Mouse (Mus musculus): ENCODE results near the gene Rsph1.

DNA sequence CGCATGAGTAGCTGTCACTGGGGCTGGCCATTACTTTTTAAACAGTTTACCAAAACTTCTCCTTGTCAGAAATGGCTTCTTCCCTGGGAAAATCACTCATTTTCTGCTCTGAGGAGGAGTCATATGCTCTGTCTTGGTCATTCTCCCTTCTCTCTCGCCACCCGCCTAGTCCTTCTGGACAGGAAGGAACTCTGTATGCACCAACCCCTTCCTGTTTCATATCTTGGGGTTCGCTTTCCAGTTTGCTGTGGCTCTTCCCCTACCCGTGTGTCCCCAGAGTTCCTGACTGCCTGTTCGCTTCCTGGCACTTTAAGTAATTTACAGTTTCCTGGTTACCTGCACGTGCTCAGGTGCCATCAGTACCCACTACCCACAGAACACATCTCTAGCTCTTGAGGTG lies 50.3 kb downstream of the Rsph1 start:
- TF ChIP-seq CTCF (IDR thresholded peaks at IDR 0.05; ENCODE audit: borderline replicate concordance, control insufficient read depth, extremely low read depth, insufficient read depth, low read length, poor library complexity) (no peak), POLR2A (IDR thresholded peaks at IDR 0.05; ENCODE audit: control insufficient read depth, extremely low read depth, insufficient read depth, low read length, poor library complexity) (no peak)

Measured in thymus, adult 2 months (tissue).